Mouse (Mus musculus) heart, embryonic 10.5 days (tissue): Measurements from ENCODE around the gene Sec23ip. TPM values are rescaled to one million over a fixed set of nuclear protein-coding genes. Genes with fewer than 3 reads are reported as not detected.

Experiments
- DNase-seq: peaks from one replicate; pipeline ENCODE4 v3.0.0-alpha.2; 2017; ENCODE audit warnings: low spot score
- H3K27ac ChIP-seq: fragments of 300-500 bp; sonication (generic); 2 replicates; pipeline ENCODE4 v1.5.1; 2016; ENCODE audit warnings: mild to moderate bottlenecking
- H3K27me3 ChIP-seq: fragments of 300-500 bp; sonication (generic); 2 replicates; pipeline ENCODE4 v1.6.1; 2016; ENCODE audit warnings: mild to moderate bottlenecking; ENCODE audit not compliant: poor library complexity, insufficient read depth, severe bottlenecking
- H3K36me3 ChIP-seq: fragments of 300-500 bp; sonication (generic); 2 replicates; pipeline ENCODE4 v1.6.1; 2016; ENCODE audit warnings: mild to moderate bottlenecking, moderate library complexity
- H3K4me1 ChIP-seq: fragments of 300-500 bp; sonication (generic); 2 replicates; pipeline ENCODE4 v1.6.1; 2016; ENCODE audit warnings: mild to moderate bottlenecking
- H3K4me3 ChIP-seq: fragments of 300-500 bp; sonication (generic); 2 replicates; pipeline ENCODE4 v1.5.1; 2016; ENCODE audit warnings: mild to moderate bottlenecking, moderate library complexity
- H3K9me3 ChIP-seq: fragments of 300-500 bp; sonication (generic); 2 replicates; pipeline ENCODE4 v1.6.1; 2016; ENCODE audit warnings: mild to moderate bottlenecking, moderate library complexity
- whole genome bisulfite sequencing: fragments of 180-500 bp; shearing (Covaris S2); methylation state at CpG from one replicate; pipeline ENCODE4 v1.1.7; 2016; 5-methylcytosine and 5-hydroxymethylcytosine counted together
- microRNA-seq: library from miRNA; unstranded; fragments of <30 nt; microRNA quantifications from one replicate; pipeline ENCODE4, GENCODE M21; 2017
- polyA plus RNA-seq: library from polyadenylated mRNA; unstranded; fragments of >200 nt; fragmentation: Nextera tagmentation; extraction: Ambion mirVana; gene quantifications from 2 replicates; pipeline ENCODE4 v1.2.1, GENCODE M21; 2016

Sec23ip gene
- polyA plus RNA-seq, 1 experiment from 2014 or later, result 37.4 TPM

DNA sequence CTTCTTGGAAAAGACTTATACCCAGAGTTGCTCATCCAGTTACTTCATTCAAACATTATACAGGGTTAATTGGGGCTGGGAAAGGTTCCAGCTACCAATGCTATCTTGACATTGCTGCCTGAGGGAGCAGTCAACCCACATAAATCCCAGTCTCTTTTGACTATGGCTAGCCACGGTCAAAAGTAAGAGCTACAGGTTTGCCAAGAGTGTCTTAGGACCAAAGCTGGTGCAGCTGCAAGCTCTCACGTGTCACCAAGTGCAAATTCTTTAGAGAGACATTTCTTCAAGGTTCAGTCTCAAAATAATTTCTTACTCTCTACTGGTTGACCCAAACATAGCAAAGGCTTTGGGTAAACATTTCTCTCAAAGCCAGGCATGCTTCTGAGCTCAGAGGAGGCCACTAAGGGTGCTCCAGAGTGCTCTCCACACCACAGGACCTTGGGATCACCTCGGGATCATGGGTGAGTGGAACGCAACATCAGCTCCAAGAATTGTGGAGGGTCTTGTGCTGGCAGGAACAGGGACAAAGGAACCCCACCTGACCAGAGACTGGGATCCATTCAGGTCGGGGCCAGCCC is 80.3 kb downstream of the Sec23ip start:
- no peak for DNase-seq
- 82% methylated on average over 5 of the region's 5 CpGs for WGBS
- Histone ChIP-seq H3K27ac (no peak overlapping the region), H3K27me3 (no peaks in the 10 kb centered on the region), H3K9me3 (no peaks in the 10 kb centered on the region), H3K36me3 (no peaks in the 10 kb centered on the region), H3K4me1 (no peaks in the 10 kb centered on the region), H3K4me3 (no peak overlapping the region)

GRCm38 (mm10) chr7:128832455-128833081 is 87.8 kb downstream of the Sec23ip start:
- Histone ChIP-seq H3K36me3 (no peaks in the 10 kb centered on the region), H3K9me3 (no peaks in the 10 kb centered on the region), H3K27ac (no peak overlapping the region), H3K4me1 (no peaks in the 10 kb centered on the region), H3K4me3 (no peak overlapping the region), H3K27me3 (no peaks in the 10 kb centered on the region)
- no peak for DNase-seq
- WGBS, result 81% methylated on average over 12 of the region's 12 CpGs

GRCm38 (mm10) chr7:128833196-128833595 is 88.5 kb downstream of the Sec23ip start:
- no peak for DNase-seq
- 82% methylated on average over 4 of the region's 4 CpGs for WGBS

More at GRCm38 (mm10) chr7:128833196-128833595, 88.5 kb downstream of the Sec23ip start:
- H3K4me3 ChIP-seq, result no peak overlapping the region
- no peaks in the 10 kb centered on the region for H3K9me3 ChIP-seq
- no peaks in the 10 kb centered on the region for H3K27me3 ChIP-seq
- no peaks in the 10 kb centered on the region for H3K4me1 ChIP-seq
- no peak overlapping the region for H3K27ac ChIP-seq
- no peaks in the 10 kb centered on the region for H3K36me3 ChIP-seq

Small RNA genes within 50 kb of the gene (microRNA-seq; reads per million reads assigned to microRNA genes)
- gene Gm25778, result not detected

Other genes starting within 250 kb of the Sec23ip start
- 13.3 and 19.8 TPM in 2 replicates for gene Bag3, start 221.3 kb upstream of the Sec23ip start, polyA plus RNA-seq
- gene Inpp5f, start 133.6 kb upstream of the Sec23ip start, polyA plus RNA-seq, result 13.5 and 18.0 TPM in 2 replicates
- gene Mcmbp, start 4.4 kb upstream of the Sec23ip start, polyA plus RNA-seq, result 44.4 and 51.9 TPM in 2 replicates